Mouse (Mus musculus): ENCODE results near the gene Ola1. TPM values are rescaled to one million over a fixed set of nuclear protein-coding genes. Genes with fewer than 3 reads are reported as not detected.

The Ola1 gene
- polyA plus RNA-seq, 1 experiment from 2014 or later: 109 TPM

- Histone ChIP-seq H3K4me3 (ENCODE audit: low read depth, low read length) (no peak overlapping the region), H3K27ac (ENCODE audit: low read depth, low read length) (no peak overlapping the region), H3K4me2 (no peak overlapping the region), H3K9me3 (ENCODE audit: control insufficient read depth, low read length) (no peaks in the 10 kb centered on the region), H3K27me3 (replicated peaks; ENCODE audit: control insufficient read depth, insufficient read depth, low read length) (peaks cover 6% of the 10 kb centered on the region), H3K4me1 (replicated peaks; ENCODE audit: control insufficient read depth, insufficient read depth, low read length) (peaks cover 10% of the 10 kb centered on the region), H3K9ac (ENCODE audit: low read depth, low read length) (no peak overlapping the region), H3K36me3 (ENCODE audit: control insufficient read depth, insufficient read depth, low read length) (no peaks in the 10 kb centered on the region)
- DNase-seq (ENCODE audit: low spot score): no peak
- 78% methylated on average over 7 of the region's 7 CpGs for WGBS
- ATAC-seq (replicated peaks; ENCODE audit: low FRiP score): no peak
These were observed 149.4 kb downstream of the Ola1 start for GRCm38 (mm10) chr2:73069223-73069825.

- peak overlapping the region; percentile 46 for H3K4me2 ChIP-seq
- ATAC-seq (replicated peaks; ENCODE audit: low FRiP score): 0 out of 2 replicates have a peak, but pooled peaks have one; percentile 29
- WGBS: 16% methylated on average over 20 of the region's 20 CpGs
- H3K36me3 ChIP-seq (ENCODE audit: control insufficient read depth, insufficient read depth, low read length): no peaks in the 10 kb centered on the region
- no peak overlapping the region; the same call in 1 of the 2 replicates for H3K9ac ChIP-seq (ENCODE audit: low read depth, low read length)
- peaks cover 6% of the 10 kb centered on the region for H3K27me3 ChIP-seq (replicated peaks; ENCODE audit: control insufficient read depth, insufficient read depth, low read length)
- no peak overlapping the region for H3K4me3 ChIP-seq (ENCODE audit: low read depth, low read length)
- H3K9me3 ChIP-seq (ENCODE audit: control insufficient read depth, low read length): no peaks in the 10 kb centered on the region
- peaks cover 10% of the 10 kb centered on the region for H3K4me1 ChIP-seq (replicated peaks; ENCODE audit: control insufficient read depth, insufficient read depth, low read length)
- H3K27ac ChIP-seq (ENCODE audit: low read depth, low read length): no peak overlapping the region
- no peak for DNase-seq (ENCODE audit: low spot score)
These were observed 152.2 kb downstream of the Ola1 start for GRCm38 (mm10) chr2:73066307-73067167.

DNA sequence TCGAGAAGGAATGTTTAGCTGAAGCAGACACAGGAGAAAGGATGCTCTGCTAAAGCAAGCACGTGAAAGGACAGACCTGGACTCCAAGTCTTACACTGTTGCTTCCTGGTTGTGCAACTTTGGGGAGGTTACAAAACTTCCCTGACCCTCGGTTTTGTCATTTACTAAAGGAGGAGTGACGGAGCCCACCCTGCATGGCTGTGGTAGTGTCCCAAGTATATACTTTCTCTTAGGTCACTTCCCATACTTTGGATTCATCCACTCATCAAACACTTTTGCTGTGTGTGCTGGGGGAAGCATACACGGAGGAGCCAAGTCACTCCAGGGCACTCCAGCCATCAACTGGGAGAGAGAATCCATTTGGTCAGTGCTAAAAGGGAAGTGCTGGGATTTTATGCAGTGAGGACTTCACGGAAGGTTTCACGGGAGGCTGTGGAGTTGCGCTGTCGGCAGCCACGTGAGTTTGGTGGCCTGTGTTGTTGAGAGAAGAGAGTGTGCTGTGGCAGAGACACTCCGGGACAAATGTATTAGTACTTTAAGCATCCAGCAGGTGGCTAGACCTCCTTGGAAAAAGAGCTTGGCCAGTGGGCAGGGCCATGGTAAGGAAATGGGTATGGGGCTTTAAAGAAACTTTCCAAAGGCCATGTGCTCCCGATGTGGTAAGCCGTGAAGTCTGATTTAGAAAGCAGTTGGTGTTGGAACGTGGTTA lies 154.7 kb downstream of the Ola1 start:
- Histone ChIP-seq H3K4me2 (no peak overlapping the region), H3K4me1 (replicated peaks; ENCODE audit: control insufficient read depth, insufficient read depth, low read length) (peaks cover 12% of the 10 kb centered on the region), H3K27me3 (replicated peaks; ENCODE audit: control insufficient read depth, insufficient read depth, low read length) (peaks cover 6% of the 10 kb centered on the region), H3K4me3 (ENCODE audit: low read depth, low read length) (no peak overlapping the region), H3K9me3 (ENCODE audit: control insufficient read depth, low read length) (no peaks in the 10 kb centered on the region), H3K9ac (ENCODE audit: low read depth, low read length) (no peak overlapping the region), H3K27ac (ENCODE audit: low read depth, low read length) (no peak overlapping the region), H3K36me3 (ENCODE audit: control insufficient read depth, insufficient read depth, low read length) (no peaks in the 10 kb centered on the region)
- ATAC-seq (replicated peaks; ENCODE audit: low FRiP score) (no peak), DNase-seq (ENCODE audit: low spot score) (no peak)
- WGBS: 63% methylated on average over 14 of the region's 14 CpGs

DNA sequence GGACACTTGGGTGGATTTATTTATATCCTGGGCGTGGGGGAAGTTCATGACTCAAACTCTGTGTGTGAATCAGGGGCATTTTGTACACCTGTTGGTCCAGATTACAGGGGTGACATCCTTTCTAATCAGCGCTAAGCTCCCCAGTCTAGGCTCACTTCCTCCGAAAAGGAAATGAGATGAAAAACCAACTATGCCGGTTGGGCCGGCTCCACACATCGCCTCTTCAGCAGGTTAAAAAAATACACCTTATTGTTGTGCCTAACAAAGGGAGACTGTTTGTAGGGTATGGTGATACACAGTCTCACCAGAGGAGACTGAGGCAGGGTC lies 158.5 kb downstream of the Ola1 start:
- Histone ChIP-seq H3K4me2 (no peak overlapping the region), H3K27ac (ENCODE audit: low read depth, low read length) (no peak overlapping the region), H3K4me1 (replicated peaks; ENCODE audit: control insufficient read depth, insufficient read depth, low read length) (0 out of 2 replicates have a peak, but pooled peaks cover 2% of the 10 kb centered on the region), H3K9ac (ENCODE audit: low read depth, low read length) (no peak overlapping the region), H3K36me3 (ENCODE audit: control insufficient read depth, insufficient read depth, low read length) (no peaks in the 10 kb centered on the region), H3K27me3 (replicated peaks; ENCODE audit: control insufficient read depth, insufficient read depth, low read length) (no peaks in the 10 kb centered on the region), H3K4me3 (ENCODE audit: low read depth, low read length) (no peak overlapping the region), H3K9me3 (ENCODE audit: control insufficient read depth, low read length) (no peaks in the 10 kb centered on the region)
- WGBS: 74% methylated on average over 6 of the region's 6 CpGs
- ATAC-seq (replicated peaks; ENCODE audit: low FRiP score) (no peak), DNase-seq (ENCODE audit: low spot score) (no peak)

GRCm38 (mm10) chr2:73059550-73060258 lies 159.0 kb downstream of the Ola1 start:
- no peak overlapping the region for H3K9ac ChIP-seq (ENCODE audit: low read depth, low read length)
- H3K4me3 ChIP-seq (ENCODE audit: low read depth, low read length): no peak overlapping the region
- no peaks in the 10 kb centered on the region for H3K36me3 ChIP-seq (ENCODE audit: control insufficient read depth, insufficient read depth, low read length)
- no peaks in the 10 kb centered on the region for H3K27me3 ChIP-seq (replicated peaks; ENCODE audit: control insufficient read depth, insufficient read depth, low read length)
- ATAC-seq (replicated peaks; ENCODE audit: low FRiP score) (no peak), DNase-seq (ENCODE audit: low spot score) (no peak)
- no peak overlapping the region for H3K27ac ChIP-seq (ENCODE audit: low read depth, low read length)
- no peaks in the 10 kb centered on the region for H3K9me3 ChIP-seq (ENCODE audit: control insufficient read depth, low read length)
- H3K4me1 ChIP-seq (replicated peaks; ENCODE audit: control insufficient read depth, insufficient read depth, low read length): 0 out of 2 replicates have a peak, but pooled peaks cover 2% of the 10 kb centered on the region
- WGBS: 25% methylated on average over 12 of the region's 12 CpGs
- no peak overlapping the region for H3K4me2 ChIP-seq

- H3K4me3 ChIP-seq (ENCODE audit: low read depth, low read length): no peak overlapping the region
- H3K4me1 ChIP-seq (replicated peaks; ENCODE audit: control insufficient read depth, insufficient read depth, low read length): 0 out of 2 replicates have a peak, but pooled peaks cover 2% of the 10 kb centered on the region
- no peaks in the 10 kb centered on the region for H3K9me3 ChIP-seq (ENCODE audit: control insufficient read depth, low read length)
- H3K4me2 ChIP-seq: no peak overlapping the region
- ATAC-seq (replicated peaks; ENCODE audit: low FRiP score) (no peak), DNase-seq (ENCODE audit: low spot score) (no peak)
- WGBS: 82% methylated on average over 1 of the region's 1 CpGs
- H3K9ac ChIP-seq (ENCODE audit: low read depth, low read length): no peak overlapping the region
- H3K27ac ChIP-seq (ENCODE audit: low read depth, low read length): no peak overlapping the region
- H3K27me3 ChIP-seq (replicated peaks; ENCODE audit: control insufficient read depth, insufficient read depth, low read length): no peaks in the 10 kb centered on the region
- no peaks in the 10 kb centered on the region for H3K36me3 ChIP-seq (ENCODE audit: control insufficient read depth, insufficient read depth, low read length)
These were observed 160.4 kb downstream of the Ola1 start for GRCm38 (mm10) chr2:73058344-73058743.

DNA sequence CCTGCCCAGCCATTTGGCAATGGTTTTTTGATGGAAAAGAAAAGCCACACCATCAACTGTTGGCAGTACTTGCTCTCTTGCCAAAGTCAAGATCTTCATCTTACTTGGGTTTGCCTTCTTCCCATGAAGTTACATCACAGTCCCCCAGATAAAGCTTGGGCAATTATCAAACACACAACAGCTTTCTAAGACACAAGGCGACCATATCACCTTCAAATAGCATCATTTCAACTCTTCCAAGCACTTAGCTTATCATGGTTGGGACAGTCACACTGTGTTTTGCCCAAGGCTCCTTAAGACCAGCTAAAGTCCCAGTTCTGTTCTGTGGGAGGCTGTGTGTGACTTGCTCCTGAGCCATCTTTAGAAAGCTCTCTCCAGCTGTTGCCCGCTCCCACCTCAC lies 161.1 kb downstream of the Ola1 start:
- H3K27ac ChIP-seq (ENCODE audit: low read depth, low read length): no peak overlapping the region
- DNase-seq (ENCODE audit: low spot score) (no peak), ATAC-seq (replicated peaks; ENCODE audit: low FRiP score) (no peak)
- no peaks in the 10 kb centered on the region for H3K36me3 ChIP-seq (ENCODE audit: control insufficient read depth, insufficient read depth, low read length)
- 0 out of 2 replicates have a peak, but pooled peaks cover 2% of the 10 kb centered on the region for H3K4me1 ChIP-seq (replicated peaks; ENCODE audit: control insufficient read depth, insufficient read depth, low read length)
- H3K9ac ChIP-seq (ENCODE audit: low read depth, low read length): no peak overlapping the region
- no peaks in the 10 kb centered on the region for H3K9me3 ChIP-seq (ENCODE audit: control insufficient read depth, low read length)
- H3K4me2 ChIP-seq: no peak overlapping the region
- H3K27me3 ChIP-seq (replicated peaks; ENCODE audit: control insufficient read depth, insufficient read depth, low read length): no peaks in the 10 kb centered on the region
- no peak overlapping the region for H3K4me3 ChIP-seq (ENCODE audit: low read depth, low read length)
- 72% methylated on average over 2 of the region's 2 CpGs for WGBS
